Mouse (Mus musculus): ENCODE data around the gene Relt. TPM values are rescaled to one million over a fixed set of nuclear protein-coding genes. Genes with fewer than 3 reads are reported as not detected.

Gene Relt
- total RNA-seq, 4 experiments from 2014 or later = 1.2 to 1.8 (median 1.5) TPM

DNA sequence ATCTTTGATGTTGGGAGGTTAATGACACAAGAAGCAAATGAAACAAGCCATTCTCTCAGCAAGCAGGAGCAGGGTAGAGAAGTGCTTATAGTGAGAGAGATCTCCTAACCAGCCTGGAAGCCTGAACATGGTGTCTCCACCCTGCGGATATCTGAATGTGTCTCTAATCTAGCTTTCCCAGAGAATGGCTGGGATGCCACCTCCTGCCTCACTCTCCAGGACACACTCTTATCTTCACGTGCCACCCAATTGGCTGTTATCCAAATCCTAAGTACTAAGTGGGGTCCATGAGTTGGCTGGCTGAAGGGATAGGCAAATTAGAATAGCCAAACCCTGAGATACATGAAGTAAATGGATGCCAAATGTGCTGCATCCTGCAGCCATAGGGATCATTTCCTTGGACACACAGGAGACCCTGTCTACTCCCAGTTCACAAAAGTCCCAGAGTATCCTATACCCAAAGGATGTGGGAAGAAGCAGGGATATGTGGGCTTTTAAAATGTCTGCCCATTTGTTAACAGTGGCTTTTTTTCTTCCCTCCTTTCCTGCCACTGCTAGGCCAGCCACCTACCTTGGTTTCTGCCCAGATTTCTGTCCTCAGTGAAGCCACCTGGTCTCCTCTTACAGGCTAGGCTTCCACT is 18.7 kb downstream of the Relt start:
- no peak for DNase-seq

DNA sequence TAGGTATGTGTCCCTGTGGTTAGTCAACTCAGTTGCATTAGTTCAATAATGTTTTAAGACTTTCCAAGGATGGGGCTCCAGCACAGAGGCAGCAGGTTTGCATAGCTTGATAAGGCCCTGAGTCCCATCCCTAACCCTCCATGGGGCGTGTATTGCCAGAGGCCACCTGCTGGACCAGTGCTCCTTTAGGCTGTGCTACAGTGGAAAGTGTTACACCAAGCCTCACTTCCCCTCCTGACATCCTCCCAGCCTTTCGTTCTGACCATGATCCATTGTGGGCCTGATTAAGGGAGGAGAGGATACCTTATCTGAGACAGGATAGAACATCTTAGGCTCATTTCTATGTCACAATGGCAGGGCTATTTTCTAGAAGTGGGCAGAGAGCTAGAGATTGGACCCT is 19.4 kb downstream of the Relt start:
- DNase-seq = no peak

DNA sequence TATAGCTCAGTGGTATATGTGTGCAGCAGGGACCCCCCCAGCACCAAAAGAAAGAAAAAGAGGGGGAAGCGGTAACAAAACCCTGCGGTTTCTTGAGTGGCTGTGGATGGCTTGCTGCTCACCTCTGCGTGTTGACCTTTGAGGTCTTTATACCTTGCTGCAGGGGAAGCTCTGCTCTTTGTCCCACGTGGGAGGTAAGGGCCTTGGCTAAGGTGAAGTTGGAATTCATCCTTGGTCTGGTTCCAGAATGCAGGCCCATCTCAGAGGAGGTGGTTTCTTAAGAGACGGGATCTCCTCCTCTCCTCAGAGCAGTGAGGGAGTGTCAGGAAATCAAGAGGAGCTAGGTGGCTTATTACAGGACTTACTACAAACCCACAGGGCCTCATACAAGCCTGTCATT is 21.1 kb downstream of the Relt start:
- no peak for DNase-seq

DNA sequence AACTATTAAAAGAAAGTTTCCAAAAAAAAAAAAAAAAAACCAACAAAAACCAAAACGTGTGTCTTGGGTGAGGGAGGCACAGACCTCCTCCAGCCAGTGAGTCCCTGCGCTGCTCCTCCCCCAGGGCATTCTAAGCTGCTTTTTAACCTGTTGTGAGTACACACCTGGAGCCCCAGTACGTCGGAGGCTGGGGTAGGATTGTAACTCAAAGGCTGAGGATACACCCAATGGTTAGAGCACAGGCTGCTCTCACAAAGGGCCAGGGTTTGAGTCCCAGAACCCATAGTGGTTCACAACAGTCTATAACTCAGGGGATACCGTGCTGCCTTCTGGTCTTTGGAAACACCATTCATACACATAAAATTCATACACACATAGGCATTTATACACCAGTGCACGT is 21.6 kb downstream of the Relt start:
- DNase-seq = no peak

DNA sequence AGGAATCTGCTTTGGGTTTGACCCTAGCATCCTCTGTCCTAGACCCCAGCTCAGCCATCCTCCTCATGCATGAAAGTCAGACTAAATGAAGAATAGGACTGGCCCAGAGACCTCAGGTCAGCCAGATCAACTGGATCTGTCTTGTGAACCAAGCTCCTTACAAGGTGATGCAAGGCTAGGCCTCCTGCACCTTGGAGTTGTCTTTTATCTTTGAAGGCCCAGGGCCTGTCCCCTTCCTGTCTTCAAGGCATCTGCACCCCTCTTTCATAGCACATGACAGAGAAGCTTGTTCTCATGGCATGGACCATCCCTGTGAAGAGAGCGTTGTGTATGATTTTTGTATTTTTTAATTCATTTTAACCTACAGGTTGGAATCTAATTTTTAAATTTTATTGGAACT is 22.3 kb downstream of the Relt start:
- no peak for DNase-seq

DNA sequence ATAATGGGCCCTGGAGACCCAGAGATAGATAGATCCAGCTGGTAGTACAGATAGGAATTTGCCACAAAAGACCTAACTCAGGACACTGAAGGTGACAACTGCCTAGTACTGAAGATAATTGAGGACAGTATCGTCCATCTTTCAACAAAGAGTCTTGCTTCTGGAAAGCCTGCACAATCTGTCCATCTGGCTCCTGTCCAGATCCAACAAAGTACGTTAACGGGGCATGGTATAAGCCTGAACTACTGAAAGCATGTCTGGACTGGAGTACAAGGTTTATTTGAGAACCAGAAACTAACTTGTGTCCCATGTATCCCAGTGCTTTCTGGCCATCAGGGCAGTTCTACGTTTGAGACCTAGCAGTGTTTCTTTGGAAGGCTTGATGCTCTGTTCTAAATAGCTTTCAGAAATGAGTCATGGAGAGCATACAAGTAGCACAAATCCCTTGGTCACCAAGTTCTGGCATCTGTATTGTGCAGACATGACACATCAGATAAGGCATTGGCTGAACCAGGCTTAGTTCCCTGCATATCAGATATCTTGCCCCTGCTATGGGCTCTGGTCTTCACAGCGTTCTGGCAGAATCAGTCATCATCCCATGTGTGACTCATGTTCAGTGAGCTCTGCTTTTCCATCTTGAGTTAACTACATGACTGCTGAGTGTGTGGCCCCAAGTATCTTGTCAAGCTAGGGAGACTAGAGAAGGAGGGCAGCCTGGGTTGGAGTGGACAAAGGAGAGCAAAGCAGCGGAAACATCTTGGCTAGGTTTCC is 23.4 kb downstream of the Relt start:
- DNase-seq = no peak

DNA sequence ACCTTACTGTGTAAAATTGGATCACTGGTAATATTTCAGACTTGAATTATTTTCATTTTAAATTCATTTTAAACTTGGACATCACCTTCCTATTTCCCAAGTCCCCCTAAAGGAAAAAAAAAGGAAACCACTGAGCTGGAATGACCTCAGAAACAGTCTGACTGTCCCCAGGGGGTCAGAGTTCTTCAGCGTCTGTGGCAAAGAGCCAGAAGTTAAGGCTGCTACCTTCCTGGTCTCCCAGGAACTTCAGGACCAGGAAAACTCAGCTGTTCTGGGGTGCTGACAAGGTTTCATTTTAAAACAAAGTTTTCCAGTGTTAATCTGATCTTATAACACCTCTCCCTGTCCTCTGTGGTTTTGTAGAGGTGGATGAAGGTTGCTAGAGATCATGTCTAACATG is 25.5 kb downstream of the Relt start:
- DNase-seq = no peak

DNA sequence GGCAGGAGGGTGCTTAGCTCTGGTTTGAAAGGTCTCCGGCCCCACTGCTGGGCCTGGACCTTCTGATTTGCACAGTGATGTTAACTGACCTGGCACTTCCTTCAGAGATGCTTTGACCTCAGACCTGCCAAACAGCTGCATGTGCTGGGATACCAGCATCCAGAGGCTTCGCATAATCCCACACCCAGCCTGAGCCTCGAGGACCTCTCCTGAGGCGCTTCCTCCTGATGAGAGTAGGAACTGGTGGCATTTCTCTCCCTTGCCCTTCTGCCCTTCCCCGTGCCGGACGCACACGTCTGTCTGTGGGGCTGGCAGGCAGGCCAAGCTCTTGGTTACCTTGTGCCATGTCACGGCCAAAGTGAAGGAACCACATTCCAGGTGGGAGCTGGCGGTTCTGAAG is 26.6 kb downstream of the Relt start:
- DNase-seq = no peak

DNA sequence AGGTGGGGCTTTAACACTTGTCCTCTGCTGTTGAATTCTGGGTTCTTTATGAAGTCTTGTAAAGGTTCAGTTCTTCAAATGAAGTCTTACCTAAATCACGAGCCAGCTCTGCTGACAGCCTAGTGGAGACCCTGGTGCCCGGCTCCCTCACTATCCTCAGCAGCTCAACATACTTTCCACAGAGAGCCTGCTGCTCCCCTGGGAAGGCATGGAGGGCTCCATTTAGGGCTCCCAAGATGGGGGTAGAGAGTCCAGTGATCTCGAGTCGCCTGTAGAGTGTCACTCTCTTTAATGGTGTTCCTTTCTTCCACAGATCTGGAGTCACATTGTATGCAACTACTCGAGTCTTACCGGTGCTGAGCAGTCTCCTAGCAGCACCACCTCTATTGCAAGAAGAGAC is 27.5 kb downstream of the Relt start:
- no peak for DNase-seq

DNA sequence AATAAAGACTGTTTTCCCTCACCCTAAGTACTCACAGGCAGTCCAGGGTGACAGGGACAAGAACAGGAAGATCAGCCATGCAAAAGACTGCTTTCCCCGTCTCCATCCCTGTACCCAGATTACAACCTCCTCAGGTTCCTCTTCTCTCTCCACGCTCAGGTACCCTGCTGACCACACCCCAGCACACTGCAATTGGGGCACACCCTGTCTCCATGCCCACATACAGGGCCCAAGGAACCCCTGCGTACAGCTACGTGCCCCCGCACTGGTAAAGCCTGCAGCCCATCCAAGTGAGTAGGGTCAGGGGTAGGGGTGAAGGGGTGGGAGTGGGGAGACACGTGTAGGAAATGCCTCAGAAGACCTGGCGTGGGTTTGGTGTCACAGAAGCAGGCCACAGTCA is 28.1 kb downstream of the Relt start:
- DNase-seq = no peak

DNA sequence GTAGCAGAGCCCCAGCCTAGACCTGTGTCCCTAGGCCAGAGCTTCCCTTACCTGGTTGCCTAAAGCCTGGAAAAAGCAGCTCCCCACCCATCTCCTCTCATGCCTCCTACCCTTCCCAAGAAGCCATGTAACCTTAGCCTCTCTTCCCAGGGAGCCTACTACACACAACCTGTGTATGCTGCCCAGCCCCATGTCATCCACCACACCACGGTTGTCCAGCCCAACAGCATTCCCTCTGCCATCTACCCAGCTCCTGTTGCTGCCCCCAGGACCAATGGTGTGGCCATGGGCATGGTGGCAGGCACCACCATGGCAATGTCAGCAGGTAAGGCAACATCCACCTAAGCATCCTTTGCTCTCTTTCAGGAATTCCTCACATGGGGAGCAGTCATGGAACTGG is 29.4 kb downstream of the Relt start:
- DNase-seq = no peak

DNA sequence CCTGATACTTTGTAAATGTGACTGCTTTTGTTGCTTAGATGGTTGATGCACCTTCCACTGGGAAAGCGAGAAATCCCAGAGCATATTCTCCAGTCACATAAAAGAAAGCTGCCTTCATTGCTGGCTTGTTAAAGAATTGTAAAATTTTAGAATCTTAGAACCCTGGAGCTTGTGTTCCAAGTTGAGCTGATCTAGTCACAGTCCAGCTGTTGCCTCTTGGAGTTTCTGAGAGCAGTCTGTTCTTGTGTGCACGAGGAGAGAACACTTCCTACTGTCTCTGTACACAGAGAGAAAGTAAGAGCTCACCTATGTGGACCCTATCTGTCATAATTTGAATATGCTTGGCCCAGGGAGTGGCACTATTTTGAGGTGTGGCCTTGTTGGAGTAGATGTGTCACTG is 34.7 kb downstream of the Relt start:
- no peak for DNase-seq

DNA sequence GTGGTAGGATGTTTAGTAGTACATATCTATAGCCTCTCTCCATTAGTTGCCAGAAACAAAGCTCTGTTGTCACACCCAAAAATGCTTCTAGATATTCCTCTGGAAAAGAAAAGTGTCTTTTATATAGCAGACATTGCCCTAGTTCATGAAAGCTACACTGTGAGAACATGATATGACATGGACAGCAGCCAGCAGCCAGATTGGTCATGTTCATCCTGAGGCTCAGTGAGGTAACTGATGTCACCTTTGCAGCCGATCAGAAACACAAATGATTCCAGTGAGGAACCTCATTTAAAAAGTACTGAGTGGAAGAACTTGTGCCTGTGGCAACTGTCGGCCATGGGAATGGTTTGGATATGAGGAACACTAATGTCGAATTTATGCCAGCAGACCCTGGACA is 38.6 kb downstream of the Relt start:
- no peak for DNase-seq

DNA sequence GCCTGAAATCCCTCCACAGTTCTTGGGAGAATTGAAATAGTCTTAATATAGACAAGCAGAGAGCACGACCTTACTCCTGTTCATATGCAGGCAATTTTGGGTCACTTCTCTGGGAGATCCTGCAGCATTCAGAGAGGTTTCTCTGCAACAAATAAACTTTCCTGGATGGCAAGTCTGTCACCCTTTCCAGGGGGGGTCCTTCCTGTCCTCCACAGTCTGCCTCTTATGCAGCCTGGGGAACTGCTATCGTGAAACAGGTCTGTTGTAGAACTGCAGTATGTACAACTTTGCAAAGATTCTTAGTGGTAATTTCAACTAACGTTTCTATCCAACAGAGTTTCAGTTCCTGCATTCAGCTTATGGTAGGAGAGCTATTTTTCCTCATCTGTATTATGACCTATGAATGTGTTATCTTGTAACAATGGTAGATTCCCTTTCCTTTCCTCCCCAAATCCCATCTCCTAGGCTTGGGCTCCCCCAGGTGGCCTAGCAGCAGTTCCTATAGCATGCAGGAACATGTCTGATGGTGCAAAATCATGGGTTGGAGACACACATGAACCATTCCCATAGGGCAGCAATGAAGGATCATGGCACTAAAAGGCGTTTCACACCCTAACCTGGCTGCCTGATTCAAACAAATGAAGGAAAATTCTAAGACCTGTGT is 44.7 kb downstream of the Relt start:
- no peak for DNase-seq

DNA sequence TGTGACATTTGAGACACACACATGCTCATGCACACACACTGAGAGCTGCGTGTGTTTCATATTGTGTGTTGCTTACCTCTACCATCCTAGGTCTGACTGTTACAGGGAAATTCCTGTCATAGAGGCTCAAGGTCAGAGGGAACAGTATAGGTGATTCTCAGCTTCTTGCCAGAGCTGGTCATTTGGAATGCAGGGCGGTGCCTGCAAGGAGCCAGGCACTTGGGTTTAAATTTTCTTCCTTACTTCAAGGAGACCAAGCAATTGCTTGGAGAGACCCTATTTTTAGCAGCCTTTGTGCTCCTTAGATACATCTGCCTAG is 45.8 kb downstream of the Relt start:
- DNase-seq = no peak

DNA sequence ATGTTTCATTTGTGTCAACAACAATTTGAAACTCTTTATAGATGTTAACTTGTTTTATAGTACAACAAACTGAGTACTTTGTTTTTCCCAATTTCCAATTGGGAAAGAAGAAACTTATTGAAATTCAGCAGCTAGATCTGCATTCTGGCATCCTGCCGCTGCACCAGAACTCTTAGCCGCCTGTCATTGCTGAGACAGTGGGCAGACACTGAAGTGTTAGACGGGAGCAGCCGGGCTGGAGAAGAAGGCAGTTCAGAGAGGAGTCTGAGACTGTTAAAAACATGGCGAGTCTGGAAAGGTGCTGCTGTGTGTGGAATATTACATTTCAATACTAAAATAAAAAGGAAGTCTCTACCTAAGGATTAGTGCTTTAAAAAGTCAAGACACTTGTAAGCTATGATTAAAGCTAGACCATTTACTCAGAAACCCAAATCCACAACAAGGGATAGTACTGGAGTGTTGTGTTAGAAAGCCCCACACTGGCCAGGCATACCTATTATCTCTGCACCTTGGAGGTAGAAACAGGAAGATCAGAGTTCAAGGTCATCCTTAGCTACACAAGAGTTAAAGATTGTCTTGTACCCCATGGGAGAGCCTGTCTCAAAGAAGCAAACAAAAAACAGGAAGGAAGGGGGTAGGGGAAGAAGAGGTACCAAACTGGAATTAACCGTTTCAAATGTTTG is 46.3 kb downstream of the Relt start:
- no peak for DNase-seq

DNA sequence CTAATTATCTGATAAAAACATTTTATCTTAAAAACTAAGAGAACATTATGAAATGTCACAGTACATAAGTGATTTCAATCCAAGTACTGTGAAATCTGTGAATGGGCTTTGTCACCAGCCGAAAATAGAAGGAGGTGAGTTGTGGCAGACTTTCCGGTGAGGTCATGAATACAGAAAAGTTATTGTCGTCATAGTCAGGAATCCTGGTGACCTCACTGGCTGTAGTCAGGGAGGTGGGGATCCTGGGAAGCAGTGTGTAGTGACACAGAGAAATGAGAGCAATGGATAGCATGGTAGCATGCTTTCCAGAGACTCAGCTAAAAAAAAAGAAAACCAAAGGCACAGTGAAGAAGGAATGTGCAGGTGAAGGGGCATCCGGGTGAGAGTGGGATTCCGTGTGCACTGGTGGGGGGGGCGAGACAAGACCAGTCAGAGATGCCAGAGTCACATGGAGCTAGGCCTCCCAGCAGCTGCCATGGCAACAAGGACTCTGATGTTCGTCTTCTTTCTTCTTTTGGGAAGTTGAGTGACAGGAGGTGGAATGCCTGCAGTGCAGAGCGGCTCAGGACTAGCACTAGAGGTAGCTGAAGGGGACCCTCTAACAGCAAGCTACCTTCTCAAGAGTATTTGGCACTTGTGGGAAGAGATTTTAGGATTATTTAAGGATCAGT is 47.2 kb downstream of the Relt start:
- DNase-seq = no peak

DNA sequence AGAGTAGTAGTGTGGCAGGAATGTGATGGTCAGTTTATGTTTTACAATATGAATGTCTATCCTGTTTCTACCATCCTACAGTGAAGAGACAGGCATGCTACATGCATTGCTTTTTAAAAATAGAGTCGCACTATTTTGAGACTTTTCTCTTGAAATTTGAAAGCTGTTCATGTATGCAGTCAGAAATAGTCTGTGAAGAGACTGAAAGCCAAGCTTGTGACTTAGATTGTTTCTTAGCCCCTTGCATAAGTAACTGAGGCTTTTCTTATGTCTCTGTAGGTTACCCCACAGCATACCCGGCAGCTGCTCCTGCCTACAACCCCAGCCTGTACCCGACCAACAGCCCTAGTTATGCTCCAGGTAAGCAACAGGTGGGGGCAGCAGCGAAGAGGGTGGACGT is 50.6 kb downstream of the Relt start:
- no peak for DNase-seq

DNA sequence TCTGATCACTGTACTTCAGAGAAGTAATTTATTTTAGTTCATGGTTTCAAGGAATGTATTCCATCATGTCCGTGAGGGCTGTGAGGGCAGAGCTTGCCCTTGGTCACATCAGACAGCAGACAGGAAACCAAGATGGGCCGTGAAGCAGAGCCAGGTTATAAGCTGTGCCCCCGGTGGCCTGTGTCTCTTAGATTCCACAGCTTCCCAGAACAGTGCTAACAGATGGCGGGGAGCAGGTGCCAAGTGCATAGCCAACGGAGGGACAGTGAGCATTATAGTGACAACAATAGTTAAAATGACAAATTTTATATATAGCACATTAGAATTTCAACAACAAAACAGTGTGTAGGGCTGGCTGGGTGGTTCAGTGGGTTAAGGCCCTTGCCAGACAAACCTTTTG is 51.3 kb downstream of the Relt start:
- no peak for DNase-seq

DNA sequence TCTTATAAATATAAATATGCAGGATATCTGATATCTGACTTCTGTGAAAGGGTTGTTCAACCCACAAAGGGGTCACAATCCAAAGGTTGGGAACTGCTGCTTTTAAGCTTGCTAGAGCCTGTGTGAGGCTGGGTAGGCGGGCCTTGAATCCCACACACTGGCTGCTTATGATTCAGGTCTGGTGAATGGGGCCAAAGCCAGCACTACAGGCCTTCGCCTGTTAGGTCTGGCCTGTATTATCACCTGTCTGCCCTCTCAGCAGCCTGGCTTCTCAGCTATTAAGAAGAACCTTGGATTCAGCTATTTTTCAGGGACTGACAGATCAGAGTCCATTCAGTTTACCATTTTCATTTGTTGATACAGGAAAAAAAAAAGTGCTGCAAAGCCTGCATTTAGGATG is 57.9 kb downstream of the Relt start:
- DNase-seq = no peak

DNA sequence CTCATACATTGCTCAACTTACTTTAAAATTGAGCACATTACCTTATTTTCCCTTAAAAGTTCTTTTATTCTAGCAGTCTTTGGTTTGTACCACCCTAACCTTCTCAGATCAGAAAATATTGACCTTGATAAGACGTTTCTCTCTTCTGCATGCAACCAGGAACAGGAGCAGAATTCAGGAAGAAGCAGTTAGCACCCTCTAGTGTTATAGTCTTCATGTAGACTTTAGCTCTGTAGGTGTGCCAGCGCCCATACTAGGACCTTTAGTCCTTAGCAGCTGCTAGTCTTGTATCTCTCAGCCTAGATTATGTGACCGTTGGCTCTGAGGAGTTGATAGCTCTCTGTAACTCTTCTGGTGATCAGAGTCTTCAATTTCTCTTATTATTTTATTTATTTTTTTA is 64.4 kb downstream of the Relt start:
- DNase-seq = no peak

Data from adrenal gland, adult 8-10 months (tissue).